Mouse (Mus musculus) G1E (cell line): ENCODE data around the gene Tbc1d1.

ENCODE experiments used
- CTCF ChIP-seq: IDR thresholded peaks from 2 replicates; pipeline ENCODE4 v1.5.1; 2012; ENCODE audit warnings: low read depth, low read length, inconsistent platforms, mixed read lengths
- GATA1 ChIP-seq: IDR thresholded peaks from 2 replicates; pipeline ENCODE4 v1.6.1; 2012; ENCODE audit warnings: borderline replicate concordance, low read length, inconsistent platforms, mixed read lengths

GRCm38 (mm10) chr5:64157926-64158325, 1.8 kb downstream of the Tbc1d1 start:
- TF ChIP-seq CTCF, result no peak
- no peak for TF ChIP-seq GATA1
